Mouse (Mus musculus) heart, embryonic 11.5 days (tissue): ENCODE data around the gene Stx1a. TPM values are rescaled to one million over a fixed set of nuclear protein-coding genes. Genes with fewer than 3 reads are reported as not detected.
A peak's percentile ranks its signal among the peaks of the same experiment; 100 is the strongest.
"Not testable (repeated sequence)": the region's sequence is repeated elsewhere in the genome, so short reads cannot be mapped to it uniquely, and the experiment has no call there.

Experiments used
- ATAC-seq: fragments of 200-750 bp; cut with Nextera tagmentation; replicated peaks from 2 replicates; pipeline ENCODE4 v1.8.0; 2017; ENCODE audit warnings: moderate library complexity; ENCODE audit not compliant: insufficient number of reproducible peaks, low FRiP score, low TSS enrichment
- H3K27ac ChIP-seq: fragments of 300-500 bp; sonication (generic); 2 replicates; pipeline ENCODE4 v1.5.1; 2014; ENCODE audit warnings: mild to moderate bottlenecking, low read depth, low read length
- H3K27me3 ChIP-seq: fragments of 300-500 bp; sonication (generic); 2 replicates; pipeline ENCODE4 v1.6.1; 2014; ENCODE audit warnings: mild to moderate bottlenecking, low read length, mixed read lengths; ENCODE audit not compliant: control insufficient read depth, insufficient read depth
- H3K36me3 ChIP-seq: fragments of 300-500 bp; sonication (generic); 2 replicates; pipeline ENCODE4 v1.6.1; 2014; ENCODE audit warnings: mild to moderate bottlenecking, low read length, moderate library complexity, mixed read lengths; ENCODE audit not compliant: control insufficient read depth, insufficient read depth
- H3K4me1 ChIP-seq: fragments of 300-500 bp; sonication (generic); 2 replicates; pipeline ENCODE4 v1.6.1; 2014; ENCODE audit warnings: low read length; ENCODE audit not compliant: control insufficient read depth, insufficient read depth
- H3K4me2 ChIP-seq: fragments of 300-500 bp; sonication (generic); 2 replicates; pipeline ENCODE4 v1.6.1; 2014; ENCODE audit warnings: mild to moderate bottlenecking, moderate library complexity
- H3K4me3 ChIP-seq: fragments of 300-500 bp; sonication (generic); 2 replicates; pipeline ENCODE4 v1.5.1; 2014; ENCODE audit warnings: low read depth, low read length
- H3K9ac ChIP-seq: fragments of 300-500 bp; sonication (generic); 2 replicates; pipeline ENCODE4 v1.6.1; 2014; ENCODE audit warnings: mild to moderate bottlenecking, low read depth, low read length, moderate library complexity
- H3K9me3 ChIP-seq: fragments of 300-500 bp; sonication (generic); replicated peaks from 2 replicates; pipeline ENCODE4 v1.6.1; 2016; ENCODE audit warnings: low read length; ENCODE audit not compliant: control insufficient read depth
- WGBS: fragments of 180-500 bp; shearing (Covaris S2); extraction: QIAGEN DNeasy Blood & Tissue Kit; methylation state at CpG from one replicate; pipeline ENCODE4 v1.1.7; 2014; ENCODE audit not compliant: insufficient replicate concordance; 5-methylcytosine and 5-hydroxymethylcytosine counted together
- polyA plus RNA-seq: library from polyadenylated mRNA; unstranded; fragments of >200 nt; fragmentation: Nextera tagmentation; extraction: Ambion mirVana; gene quantifications from 2 replicates; pipeline ENCODE4 v1.2.1, GENCODE M21; 2014

The Stx1a gene
- polyA plus RNA-seq, 1 experiment from 2014 or later, result 10.4 TPM

DNA sequence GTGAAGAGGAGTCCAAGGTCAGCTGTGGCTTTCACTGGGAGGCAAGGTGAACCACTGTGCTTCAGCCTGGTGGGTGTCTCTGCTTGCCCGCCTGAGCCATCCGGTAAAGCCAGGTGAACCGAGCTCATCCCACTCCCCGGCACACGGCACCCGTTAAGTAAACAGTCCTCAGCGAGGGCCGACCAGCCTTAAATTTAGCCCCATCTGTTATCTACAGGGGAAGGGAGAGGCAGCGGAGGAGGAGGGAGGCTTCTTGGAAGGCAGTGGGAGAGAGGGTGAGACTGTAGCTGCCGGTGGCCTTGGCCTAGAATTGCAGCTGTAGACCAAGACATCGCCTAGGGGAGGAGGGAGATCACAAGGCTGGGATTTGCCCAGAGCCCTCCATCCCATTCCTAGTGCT lies 17.5 kb downstream of the Stx1a start:
- Histone ChIP-seq H3K36me3 (peaks cover 8% of the 10 kb centered on the region), H3K27me3 (no peaks in the 10 kb centered on the region), H3K9ac (no peak overlapping the region), H3K4me3 (no peak overlapping the region), H3K9me3 (no peaks in the 10 kb centered on the region), H3K4me2 (no peak overlapping the region), H3K4me1 (peaks cover 15% of the 10 kb centered on the region), H3K27ac (no peak overlapping the region)
- no peak for ATAC-seq
- 35% methylated on average over 11 of the region's 11 CpGs for WGBS

DNA sequence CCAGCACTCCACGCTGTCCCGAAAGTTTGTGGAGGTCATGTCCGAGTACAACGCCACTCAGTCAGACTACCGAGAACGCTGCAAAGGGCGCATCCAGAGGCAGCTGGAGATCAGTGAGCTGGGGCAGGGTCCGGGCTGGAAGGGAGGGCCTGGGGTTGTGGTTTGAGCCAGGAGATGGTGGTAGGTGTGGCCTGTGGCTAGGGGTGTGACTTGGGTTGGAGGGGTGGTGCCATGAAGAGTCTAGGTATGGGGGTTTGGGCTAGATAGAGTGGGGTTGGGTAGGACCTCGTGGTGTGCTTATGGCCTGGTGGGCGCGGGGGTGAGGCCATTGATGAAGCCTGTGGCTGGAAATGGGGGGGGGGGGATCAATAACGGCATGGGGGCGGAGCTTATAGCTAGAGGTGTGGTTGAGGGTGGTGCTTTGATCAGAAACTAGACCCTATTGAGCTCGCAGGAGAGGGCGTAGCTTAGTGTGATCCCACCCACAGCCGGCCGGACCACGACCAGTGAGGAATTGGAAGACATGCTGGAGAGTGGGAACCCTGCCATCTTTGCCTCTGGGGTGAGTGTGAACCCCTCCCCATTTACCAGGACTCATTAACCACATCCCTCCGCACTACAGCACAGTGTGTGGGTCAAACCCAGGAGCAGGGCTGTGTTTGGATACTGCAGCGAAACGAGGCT lies 19.0 kb downstream of the Stx1a start:
- Histone ChIP-seq H3K9ac (no peak overlapping the region), H3K36me3 (peaks cover 8% of the 10 kb centered on the region)

DNA sequence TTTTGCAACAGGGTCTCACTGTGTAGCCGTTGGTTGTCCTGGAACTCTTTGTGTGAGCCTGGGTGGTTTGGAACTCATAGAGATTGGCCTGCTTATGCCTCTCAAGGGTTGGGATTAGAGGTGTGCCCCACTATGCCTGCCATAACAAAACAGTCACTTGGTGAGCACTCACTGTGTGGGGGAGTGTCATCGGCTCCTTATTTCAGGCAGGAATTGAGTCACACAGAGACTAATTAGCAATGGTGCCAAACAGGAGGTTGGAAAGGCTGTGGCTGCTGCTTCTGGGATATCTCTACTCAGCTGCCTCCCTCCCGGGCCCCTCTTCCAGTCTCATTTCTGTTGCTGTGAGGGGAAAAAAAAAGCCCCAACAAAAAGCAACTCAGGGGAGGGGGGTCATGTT lies 21.3 kb downstream of the Stx1a start:
- Histone ChIP-seq H3K4me2 (no peak overlapping the region), H3K4me1 (peaks cover 14% of the 10 kb centered on the region), H3K27ac (no peak overlapping the region), H3K9me3 (no peaks in the 10 kb centered on the region), H3K27me3 (no peaks in the 10 kb centered on the region), H3K9ac (no peak overlapping the region), H3K4me3 (no peak overlapping the region), H3K36me3 (peaks cover 16% of the 10 kb centered on the region)
- ATAC-seq, result no peak
- WGBS, result 89% methylated on average over 3 of the region's 3 CpGs

More for the DNA sequence above, 19.0 kb downstream of the Stx1a start:
- Histone ChIP-seq H3K4me1 (peaks cover 15% of the 10 kb centered on the region), H3K9me3 (no peaks in the 10 kb centered on the region), H3K27ac (no peak overlapping the region), H3K4me2 (peak overlapping the region; percentile 30), H3K27me3 (no peaks in the 10 kb centered on the region), H3K4me3 (no peak overlapping the region)
- WGBS, result 34% methylated on average over 21 of the region's 21 CpGs
- peak; percentile 31; the same call in 1 of the 2 replicates for ATAC-seq

DNA sequence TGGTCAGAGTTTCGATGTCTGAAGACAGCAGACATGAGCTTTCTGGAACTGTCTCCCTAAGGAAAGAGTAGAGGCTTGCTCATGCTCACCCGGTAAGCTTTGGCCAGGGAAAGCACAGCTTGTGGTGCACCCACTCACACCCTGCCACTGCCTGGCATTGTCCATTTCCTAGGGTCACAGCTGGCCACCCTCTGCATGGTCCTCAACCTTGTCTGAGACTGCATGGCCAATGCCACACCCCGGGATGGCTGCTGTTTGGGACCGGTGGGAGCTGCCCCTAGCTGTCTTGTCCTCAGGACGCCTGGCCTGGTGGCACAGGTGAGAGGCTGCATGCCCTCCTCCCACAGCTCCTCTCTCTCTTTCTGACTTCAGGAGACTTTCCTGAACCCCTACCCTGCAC lies 25.3 kb downstream of the Stx1a start:
- Histone ChIP-seq H3K27ac (no peak overlapping the region), H3K4me3 (no peak overlapping the region), H3K36me3 (peaks cover 19% of the 10 kb centered on the region), H3K4me2 (no peak overlapping the region), H3K9ac (no peak overlapping the region), H3K4me1 (no peaks in the 10 kb centered on the region), H3K9me3 (no peaks in the 10 kb centered on the region), H3K27me3 (no peaks in the 10 kb centered on the region)
- ATAC-seq, result no peak
- 85% methylated on average over 5 of the region's 5 CpGs for WGBS

DNA sequence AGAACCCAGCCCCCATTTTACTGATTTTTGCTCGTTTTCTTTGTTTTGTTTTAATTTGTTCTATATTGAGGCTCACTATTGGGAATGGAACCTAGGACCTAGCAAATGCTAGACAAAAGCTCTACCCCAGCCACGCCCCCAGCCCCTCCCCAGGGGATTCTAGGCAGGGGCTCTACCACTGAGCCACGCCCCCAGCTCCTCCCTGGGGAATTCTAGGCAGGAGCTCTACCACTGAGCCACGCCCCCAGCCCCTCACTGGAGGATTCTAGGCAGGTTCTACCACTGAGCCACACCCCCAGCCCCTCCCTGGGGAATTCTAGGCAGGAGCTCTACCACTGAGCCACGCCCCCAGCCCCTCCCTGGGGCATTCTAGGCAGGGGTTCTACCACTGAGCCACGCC lies 26.0 kb downstream of the Stx1a start:
- H3K9me3 ChIP-seq, H3K9ac ChIP-seq, H3K4me1 ChIP-seq, H3K4me3 ChIP-seq, H3K27me3 ChIP-seq, ATAC-seq, H3K4me2 ChIP-seq, H3K27ac ChIP-seq: not testable (repeated sequence)
- WGBS, result 94% methylated on average over 6 of the region's 6 CpGs
- peaks cover 22% of the 10 kb centered on the region for H3K36me3 ChIP-seq

DNA sequence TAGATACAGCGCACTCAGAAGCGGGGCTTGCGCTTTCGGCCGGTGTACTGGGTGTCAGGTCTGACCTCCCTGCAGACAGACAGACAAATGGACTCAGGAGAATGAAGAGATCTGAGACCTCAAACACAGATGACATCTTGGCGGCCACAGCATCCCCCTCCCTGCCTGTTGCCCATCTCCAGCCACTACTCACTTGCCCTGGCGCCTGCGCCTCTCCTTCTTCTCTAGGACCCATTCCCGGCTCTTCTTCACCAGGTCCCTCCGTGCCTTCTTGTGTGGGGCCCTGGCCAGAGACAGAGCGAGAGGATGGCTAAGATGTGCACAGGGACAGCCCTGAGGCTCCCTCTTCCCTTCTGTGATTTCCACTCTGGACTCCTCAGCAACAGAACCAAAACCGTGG lies 30.1 kb downstream of the Stx1a start:
- Histone ChIP-seq H3K4me1 (no peaks in the 10 kb centered on the region), H3K9ac (no peak overlapping the region), H3K27ac (no peak overlapping the region), H3K36me3 (peaks cover 26% of the 10 kb centered on the region), H3K9me3 (no peaks in the 10 kb centered on the region), H3K27me3 (no peaks in the 10 kb centered on the region), H3K4me2 (no peak overlapping the region), H3K4me3 (no peak overlapping the region)
- ATAC-seq, result no peak
- WGBS, result 78% methylated on average over 12 of the region's 12 CpGs

DNA sequence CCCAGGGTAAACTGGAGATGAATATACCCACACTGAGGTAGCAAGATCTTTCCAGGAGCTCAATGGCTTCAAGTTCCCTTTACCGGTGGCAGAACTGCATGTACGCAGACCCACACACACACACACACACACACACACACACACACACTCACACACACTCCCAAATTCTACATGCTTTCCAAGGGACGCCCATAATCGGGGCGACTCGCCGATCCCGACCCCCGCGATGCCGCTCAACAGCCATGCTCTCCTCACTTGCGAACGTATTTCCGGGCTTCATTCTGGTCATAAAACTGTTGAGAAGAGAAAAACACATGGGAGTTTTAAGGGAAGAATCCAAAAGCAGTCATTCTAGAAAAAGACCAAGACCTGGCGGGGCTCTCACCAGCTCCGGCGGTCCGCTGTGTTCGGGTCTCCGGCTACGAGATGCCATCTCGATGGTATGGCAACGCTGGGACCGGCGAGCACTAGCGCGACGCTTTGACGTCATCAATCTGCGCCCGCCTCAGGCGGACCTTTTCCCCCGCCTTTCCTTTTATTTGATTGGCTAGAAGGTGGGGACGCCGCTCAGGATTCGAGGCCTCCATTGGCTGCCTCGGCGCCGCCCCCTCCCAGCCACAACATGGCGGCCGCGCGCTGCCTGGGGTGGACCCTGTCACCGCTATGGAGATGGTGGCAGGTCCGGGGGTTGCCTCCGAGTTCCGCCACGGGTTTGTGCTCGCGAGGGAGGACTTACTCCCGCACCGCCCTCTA lies 40.5 kb downstream of the Stx1a start, which contains the start of gene Dnajc30:
Gene Dnajc30 (plus strand): TSS at position 574 of the 753 bp plus-strand sequence.
- Histone ChIP-seq H3K4me2 (peak within 1 kb of the TSS; percentile 81), H3K9ac (peak within 1 kb of the TSS; percentile 88), H3K36me3 (peaks cover 10% of the 10 kb centered on the region), H3K9me3 (no peaks in the 10 kb centered on the region), H3K27me3 (no peaks in the 10 kb centered on the region), H3K27ac (no peak within 1 kb of the TSS), H3K4me3 (peak within 1 kb of the TSS; percentile 92), H3K4me1 (peaks cover 6% of the 10 kb centered on the region; the same call in 1 of the 2 replicates)
- WGBS, result under 1% methylated on average over 52 of the region's 52 CpGs
- peak; percentile 93 for ATAC-seq

DNA sequence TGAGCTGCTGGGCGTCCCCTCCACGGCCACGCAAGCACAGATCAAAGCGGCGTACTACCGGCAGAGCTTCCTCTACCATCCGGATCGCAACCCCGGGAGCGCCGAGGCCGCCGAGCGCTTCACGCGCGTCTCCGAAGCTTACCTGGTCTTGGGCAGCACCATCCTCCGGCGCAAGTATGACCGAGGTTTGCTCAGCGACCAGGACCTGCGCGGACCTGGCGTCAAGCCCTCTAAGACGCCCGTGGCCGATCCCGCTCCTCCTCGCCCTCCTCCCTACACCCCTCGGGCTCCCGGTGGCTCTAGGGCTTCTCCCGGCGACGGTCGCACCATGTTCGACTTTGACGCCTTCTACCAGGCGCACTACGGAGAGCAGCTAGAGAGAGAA lies 41.1 kb downstream of the Stx1a start:
- Histone ChIP-seq H3K9me3 (no peaks in the 10 kb centered on the region), H3K4me1 (peaks cover 6% of the 10 kb centered on the region; the same call in 1 of the 2 replicates), H3K9ac (peak overlapping the region; percentile 88), H3K36me3 (peaks cover 10% of the 10 kb centered on the region), H3K27ac (no peak overlapping the region), H3K27me3 (no peaks in the 10 kb centered on the region), H3K4me3 (peak overlapping the region; percentile 92), H3K4me2 (peak overlapping the region; percentile 81)
- peak; percentile 59 for ATAC-seq
- under 1% methylated on average over 40 of the region's 40 CpGs for WGBS
